Mouse (Mus musculus): ENCODE results near the gene Hdac7.

Hdac7 gene

DNA sequence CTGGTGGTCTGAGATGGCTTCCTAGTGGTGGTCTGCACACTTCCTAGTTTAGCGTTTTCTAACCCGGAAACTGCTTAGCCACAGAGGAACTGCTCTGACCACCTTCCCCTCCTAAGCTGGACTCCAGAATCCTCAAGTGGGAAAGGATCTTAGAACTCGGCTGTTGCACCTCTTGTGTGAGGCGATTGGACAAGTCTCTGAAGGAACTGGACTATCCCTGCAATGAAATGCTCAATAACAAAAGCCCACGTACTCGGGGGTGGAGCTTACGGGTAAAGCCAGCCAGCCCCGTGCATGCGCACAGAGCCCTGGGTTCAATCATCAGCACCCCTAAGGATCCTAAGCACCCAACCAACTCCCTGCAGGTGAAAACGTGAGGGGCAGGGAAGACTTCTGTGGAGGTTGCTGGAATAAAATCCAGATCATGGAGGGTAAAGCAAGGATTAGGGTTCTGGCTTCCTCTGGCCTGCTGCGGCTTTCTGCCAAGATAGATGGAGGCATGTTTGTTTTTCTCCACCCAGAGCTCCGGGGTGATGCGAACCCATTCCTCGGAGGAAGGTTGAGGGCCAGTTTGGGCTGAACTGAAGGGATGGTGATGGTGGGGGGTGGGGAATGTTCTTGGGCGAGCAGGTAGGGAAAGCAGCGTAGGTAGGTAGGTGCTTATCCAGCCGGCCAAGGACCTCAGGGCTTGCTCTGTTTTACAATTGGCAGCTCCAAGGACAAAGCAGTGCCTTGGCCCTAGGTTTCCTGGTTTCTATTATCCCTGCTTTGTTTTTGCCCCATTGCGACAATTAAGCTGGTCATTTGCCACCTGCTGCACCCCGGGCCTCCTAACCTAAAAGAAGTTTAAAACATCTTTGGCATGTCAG, 56.3 kb downstream of the Hdac7 start:
- DNase-seq = peak; percentile 94

DNA sequence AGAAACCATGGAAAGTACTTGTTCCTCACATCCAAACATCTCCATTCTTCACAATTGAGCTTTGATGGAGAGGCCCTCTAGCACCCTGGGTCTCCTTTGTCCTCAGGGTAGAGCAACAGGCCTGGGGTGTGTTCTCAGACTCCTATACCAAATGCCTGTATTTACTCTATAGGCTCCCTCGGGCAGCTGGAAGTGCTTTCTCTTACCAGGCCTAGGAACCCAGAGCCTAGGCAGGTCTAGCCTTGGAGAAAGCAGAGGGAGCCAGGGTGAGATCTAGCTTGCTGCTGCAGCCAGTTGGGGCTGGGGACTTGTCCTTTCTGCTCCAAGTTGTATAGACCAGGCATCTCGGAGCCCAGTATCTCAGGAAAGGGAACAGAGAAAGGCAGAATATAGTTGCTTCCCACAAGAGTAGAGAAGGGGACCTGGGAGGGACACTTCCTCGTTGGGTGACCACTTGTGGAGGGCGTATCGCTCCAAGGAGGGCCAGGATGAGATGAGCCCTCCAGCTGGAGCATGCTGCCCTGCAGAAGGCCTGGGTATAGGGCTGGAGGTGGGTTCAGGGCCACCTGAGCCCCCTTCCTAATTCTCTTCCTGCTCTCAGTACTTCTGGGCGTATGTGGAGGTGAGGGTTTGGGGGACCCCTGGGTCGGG, 57.0 kb downstream of the Hdac7 start:
- DNase-seq = peak; percentile 92

DNA sequence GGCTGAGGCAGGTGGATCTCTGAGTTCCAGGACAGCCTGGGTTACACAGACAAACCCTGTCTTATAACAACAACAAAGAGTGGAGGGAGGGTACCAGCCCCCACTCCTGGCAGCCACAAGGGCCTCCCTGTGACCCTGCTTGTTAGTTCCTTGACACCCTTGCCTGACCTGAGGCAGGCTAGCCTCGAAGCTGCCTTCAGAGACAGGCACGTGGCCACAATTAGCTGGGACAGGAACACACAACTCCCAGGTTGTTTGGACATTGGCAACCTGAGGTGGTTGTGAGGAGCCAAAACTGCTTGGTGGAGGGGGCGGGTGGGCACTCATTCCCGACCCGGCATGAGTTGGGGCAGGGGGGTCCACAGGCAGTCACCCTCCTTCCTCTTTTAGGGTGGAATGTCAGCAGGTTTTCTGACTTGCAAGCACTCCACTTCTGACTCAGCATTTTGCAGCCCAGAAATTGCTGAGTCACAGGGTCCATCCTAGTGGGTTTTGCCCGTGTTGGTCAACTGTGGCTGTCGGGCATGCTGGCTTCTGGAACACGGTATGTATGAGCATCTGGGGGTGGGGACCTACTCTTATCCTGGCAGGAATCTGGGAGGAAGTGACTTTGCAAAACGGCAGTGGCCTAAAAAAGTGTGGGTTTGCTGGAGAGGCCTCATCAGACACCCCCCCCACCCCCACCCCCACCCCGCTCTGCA, 57.7 kb downstream of the Hdac7 start:
- peak; percentile 95 for DNase-seq

DNA sequence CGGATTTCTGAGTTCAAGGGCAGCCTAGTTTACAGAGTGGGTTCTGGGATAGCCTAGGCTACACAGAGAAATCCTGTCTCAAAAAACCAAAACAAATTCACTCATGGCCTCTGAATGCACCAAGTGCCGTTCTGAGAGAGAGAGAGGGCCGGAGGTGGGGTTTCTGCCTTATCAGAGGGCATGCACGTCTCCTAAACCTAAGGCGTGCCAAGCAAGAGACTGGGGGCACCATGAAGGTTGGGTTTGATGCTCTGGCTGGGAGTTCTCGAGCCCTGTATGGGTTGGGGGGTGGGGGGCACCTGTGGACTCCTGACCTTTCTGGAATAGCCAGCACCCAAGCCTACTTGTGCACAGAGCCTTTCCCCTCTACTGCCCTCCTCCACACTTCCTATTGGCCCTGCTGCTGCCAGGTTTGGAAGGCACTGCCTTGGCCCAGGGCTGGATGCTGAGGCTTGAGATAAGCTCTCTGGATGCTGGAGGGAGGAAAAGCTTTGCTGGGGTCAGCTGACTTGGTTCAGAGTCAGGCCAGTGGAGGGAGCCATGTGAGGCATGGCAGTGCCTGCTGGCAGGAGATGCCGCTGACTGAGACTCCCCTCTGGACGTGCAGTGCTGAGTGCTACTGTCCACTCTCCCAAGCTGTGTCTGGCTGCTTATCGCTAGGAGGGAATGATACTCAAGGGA, 58.4 kb downstream of the Hdac7 start:
- DNase-seq = peak; percentile 98

DNA sequence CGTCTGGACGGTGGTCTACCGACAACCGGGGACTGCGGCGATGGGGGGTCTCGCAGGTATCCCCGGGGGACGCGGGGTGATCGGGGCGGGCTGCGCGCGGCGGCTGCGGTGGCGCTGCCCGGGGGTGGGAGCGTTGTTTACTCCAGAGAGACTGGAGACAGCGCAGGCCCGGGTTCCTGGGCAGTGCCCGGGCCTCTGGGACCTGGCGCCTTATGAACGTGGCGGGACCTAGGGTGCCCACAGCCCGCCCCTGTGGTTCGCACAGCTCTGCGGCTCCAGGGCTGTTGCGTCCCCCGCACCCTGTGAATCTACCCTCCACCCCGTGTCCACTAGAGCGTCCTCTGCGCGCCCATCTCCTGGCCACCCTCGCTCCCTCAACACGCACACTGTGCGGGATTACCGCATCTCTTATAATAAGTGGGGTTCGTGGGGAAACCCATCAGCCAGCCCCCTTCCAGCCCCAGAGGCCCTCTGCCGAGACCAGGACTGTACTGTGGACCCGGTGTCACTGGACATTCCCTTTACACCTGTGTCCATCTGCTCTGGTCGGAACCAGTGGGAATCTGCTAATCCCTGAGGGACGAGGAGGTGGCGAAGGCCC, 59.6 kb downstream of the Hdac7 start:
- DNase-seq = no peak

DNA sequence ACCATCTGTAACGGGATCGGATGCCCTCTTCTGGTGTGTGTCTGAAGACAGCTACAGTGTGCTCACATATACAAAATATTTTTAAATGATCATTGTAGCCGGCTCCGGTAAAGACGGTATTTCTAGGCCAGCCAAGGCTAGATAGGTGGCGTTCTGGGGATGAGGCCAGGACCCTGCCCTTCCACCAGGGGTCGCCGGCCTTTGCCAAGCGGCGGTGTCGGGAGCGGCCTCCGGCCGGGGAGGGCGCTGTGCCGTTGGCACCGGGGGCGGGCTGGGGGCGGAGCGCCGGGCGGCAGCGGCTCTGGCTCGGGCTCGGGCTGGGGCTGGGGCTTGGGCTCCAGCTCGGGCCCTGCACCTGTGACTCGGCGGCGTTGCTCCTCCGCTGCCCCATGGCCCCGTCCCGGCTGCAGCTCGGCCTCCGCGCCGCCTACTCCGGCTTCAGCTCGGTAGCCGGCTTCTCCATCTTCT, 60.2 kb downstream of the Hdac7 start:
- DNase-seq = peak; percentile 99

DNA sequence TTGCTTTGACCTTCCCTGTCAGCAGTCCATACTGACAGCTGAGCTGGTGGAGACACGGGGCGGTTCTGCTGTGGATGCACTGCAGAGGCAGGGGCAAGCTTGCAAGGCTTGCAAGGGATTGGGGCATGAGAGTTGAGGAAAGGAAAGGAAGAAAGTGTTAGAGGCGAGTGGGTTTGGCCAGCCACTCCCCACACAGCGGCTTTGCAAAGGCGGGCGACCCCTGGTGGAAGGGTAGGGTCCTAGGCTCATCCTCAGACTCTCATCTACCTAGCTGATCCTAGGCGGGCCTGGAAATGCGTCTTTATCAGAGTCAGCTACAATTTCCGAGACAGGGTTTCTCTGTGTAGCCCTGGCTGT, 61.6 kb downstream of the Hdac7 start:
- peak; percentile 96 for DNase-seq

DNA sequence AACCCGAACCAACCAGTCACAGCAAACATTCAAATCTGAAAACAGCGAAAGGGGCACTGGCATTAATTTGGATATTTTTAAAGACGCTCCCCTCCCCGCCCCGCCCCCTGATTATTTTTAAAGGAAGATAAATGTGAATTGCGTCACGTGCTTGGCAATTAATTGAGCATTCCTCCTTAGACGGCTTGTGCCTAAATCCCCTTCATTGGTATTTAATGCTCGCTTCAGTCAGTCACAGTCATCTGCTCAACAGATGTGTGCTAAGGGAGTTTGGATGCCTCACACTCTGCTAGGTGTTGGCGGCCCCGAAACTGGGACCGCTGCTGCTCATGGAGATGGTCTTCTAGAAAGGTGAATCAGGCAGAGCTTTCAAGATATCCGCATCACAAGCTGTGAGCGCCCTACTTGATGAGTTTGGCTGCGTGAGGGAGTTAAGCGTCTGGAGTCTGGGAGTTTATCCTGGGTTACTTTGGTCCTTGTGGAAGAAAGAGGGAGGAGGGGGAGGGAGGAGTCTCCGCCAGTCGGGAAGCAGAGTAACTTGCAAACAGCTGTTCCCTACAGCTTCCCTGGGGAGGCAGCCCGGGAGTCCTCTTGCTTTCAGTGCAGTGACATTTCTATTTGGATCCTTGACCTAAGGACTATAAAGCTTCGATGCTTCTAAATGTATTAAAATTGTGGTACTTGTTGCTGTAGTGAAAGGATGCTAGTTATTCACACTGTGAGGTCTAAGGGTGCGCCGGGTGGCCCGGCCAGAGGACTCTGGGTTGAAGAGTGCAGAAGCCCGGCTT, 62.1 kb downstream of the Hdac7 start:
- DNase-seq = peak; percentile 97

DNA sequence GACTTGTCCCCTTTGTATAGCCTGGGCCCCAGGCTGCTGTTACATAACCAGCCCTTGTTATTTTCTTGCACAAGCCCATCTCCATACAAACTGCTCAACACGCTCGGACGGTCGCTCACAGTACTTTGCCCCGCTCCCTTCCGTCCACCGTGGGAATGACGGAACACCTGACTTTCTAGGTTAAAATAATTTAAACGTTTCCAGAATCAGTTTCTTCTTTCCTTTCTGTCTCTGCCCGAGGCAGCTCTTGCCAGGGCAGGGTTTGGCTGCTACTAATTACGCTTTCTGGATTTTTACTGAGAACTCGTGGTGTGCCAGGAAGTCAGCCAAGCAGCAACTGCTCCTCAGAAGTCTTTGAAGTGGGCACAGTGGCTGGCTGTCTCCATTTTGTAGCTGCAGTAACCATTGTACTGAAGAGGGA, 63.7 kb downstream of the Hdac7 start:
- no peak for DNase-seq

DNA sequence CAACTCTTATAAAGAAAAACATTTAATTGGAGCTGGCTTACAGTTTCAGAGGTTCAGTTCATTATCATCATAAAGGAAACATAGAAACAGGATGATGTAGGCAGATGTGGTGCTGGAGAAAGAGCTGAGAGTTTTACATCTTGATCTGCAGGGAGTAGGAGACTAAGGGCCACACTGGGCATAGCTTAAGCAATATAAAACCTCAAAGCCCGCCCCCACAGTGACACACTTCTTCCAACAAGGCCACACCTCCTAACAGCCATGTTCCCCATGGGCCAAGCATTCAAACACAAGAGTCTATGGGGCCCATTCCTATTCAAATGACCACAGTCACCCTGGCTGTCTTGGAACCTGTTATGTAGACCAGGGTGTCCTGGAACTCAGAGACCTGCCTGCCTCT, 64.7 kb downstream of the Hdac7 start:
- no peak for DNase-seq

DNA sequence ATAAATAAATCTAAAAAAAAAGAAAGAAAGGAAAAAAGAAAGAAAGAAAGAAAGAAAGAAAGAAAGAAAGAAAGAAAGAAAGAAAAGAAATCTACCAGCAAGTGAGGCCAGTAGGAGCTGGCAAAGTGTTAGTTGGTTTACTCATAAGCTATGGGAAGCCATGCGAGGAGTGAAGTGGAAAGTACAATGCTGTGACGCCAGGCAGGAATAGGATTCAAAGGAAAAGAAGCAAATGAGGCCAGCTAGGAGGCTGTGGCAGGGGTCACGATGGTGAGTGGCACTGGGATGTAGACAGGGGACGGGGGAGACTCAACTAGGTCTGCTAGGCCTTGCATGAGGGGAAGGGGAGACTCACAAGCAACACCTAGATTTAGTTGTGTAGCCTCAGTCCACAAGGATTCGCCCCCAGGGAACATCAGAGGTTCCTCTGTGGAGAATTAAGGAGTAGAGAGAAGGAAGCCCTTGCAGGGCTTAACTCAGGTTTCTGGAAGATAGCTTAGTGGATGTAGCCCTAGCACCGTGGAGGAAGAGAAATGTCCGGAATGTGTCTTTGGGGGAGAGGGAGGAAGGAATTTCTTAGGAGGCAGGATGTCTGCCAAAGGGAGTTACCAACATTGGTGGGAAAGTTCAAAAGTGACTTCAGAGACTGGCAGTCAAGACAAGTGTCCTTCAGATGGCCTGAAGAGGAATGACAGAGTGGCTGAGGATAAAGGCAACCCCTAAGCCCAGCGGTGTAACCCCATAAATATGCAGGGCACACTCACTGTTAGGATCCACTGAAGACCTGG, 65.8 kb downstream of the Hdac7 start, which contains the start of gene Slc48a1:
Slc48a1 (plus strand) TSS at position 210 of the 788 bp plus-strand sequence.
- DNase-seq = no peak

DNA sequence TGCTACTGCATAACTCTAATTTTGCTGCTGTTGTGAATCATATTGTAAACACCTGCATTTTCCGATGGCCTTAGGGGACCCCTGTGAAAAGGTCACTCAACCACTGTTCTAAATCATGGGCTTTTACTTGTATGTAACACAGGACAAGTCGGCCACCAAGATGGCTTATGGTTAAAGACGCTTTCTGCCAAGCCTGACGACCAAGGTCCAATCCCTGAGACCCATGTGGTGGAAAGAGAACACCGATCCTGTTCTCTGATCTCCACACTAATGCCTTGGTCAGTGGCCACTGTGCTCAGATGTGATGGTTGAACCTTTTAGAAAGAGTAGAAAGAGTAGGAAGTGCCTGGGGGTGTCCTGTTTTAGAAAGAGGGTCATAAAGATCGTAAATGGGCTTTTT, 67.4 kb downstream of the Hdac7 start:
- no peak for DNase-seq

DNA sequence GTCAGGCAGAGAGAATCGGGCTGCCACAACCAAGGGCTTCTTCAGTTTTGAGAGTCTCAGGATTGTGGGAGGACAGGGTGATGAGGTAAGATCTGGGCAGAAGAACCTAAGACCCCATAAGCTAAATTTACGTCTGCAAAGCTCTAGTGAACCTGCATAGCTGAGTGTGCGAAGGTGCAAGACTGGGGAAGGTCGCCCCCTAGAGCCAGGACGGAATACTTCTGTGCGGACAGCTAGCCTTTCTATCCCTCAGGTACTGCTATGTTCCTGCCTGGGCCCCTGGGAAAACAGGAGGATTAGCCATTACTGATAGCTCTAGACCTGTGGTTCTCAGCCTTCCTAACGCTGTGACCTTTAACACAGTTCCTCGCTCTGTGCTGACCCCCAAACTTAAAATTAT, 67.8 kb downstream of the Hdac7 start:
- DNase-seq = peak; percentile 95

DNA sequence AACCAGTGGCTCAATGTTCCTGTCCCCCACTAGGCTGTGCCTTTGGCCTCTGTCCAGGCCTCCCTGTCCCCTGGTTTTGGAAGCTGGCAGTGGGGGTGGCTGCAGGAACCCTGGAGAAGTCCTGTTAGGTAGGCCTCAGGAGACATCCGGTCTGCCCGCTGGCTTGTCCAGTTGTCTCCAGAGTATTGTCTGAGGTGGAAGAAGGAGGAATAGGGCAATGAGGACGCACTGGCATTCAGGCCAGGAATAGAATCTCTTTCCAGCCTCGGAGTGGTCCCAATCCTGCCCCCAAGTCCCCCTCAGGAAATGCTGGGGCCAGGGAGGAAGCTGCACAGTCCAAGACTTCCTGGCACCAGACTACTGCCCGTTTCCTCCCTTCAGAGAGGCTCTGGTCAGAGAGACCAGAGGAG, 70.3 kb downstream of the Hdac7 start:
- peak; percentile 94 for DNase-seq

DNA sequence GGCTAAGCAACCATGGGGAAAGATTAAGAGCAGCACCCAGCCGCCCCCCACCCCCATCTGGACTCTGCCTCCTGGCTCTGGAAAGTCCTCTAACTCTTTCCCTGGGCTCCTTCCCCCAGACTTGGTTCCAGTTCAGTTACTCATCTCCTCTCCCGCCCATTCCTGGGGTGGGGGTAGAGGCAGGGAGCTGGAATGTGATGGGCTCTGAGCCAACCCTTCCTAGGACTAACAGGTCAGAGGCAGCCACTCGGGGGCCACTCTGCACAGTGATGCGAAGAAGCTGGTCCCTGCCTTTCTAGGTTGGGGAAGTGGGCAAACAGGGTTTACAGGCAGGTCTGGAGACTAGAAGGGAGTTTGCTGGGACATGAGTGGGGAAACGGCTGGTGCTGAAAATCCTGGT, 71.2 kb downstream of the Hdac7 start:
- peak; percentile 99 for DNase-seq

DNA sequence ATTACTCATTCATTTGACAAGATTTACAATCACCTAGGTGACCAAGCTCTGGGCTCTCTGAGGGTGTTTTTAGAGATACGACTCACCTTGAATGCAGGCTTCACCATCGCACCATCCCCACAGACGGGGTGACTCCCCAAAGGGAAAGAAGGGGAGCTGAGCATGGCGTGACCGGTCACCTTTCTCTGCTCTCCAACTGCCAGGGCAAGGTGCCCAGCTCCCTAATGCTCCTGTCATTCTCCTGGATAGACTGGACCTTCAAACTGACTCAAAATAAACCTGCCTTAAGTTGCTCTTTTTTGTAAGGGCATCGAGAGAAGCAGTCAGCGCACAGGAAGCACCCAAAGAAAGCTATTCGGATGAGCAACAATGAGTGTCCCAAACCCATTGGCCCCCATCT, 74.0 kb downstream of the Hdac7 start:
- no peak for DNase-seq

DNA sequence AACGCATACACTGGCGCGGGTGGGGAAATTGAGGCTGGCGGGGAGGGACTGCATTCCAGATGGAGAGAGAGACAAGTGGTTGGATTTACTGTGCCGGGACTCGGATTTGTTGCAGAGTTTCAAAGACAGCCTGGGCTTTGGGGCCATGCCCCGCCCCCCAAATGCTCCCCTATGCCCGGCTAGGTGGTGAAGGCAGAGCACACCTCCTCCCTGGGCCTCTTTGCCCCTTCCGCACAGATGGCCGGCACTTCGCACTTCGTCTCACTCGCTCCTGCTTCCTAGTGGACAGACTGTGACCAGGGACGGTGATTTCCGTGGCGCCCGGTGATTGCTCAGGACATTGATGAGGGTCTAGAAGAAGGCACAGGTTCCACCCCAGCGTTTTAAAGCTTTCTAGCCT, 76.1 kb downstream of the Hdac7 start:
- DNase-seq = no peak

DNA sequence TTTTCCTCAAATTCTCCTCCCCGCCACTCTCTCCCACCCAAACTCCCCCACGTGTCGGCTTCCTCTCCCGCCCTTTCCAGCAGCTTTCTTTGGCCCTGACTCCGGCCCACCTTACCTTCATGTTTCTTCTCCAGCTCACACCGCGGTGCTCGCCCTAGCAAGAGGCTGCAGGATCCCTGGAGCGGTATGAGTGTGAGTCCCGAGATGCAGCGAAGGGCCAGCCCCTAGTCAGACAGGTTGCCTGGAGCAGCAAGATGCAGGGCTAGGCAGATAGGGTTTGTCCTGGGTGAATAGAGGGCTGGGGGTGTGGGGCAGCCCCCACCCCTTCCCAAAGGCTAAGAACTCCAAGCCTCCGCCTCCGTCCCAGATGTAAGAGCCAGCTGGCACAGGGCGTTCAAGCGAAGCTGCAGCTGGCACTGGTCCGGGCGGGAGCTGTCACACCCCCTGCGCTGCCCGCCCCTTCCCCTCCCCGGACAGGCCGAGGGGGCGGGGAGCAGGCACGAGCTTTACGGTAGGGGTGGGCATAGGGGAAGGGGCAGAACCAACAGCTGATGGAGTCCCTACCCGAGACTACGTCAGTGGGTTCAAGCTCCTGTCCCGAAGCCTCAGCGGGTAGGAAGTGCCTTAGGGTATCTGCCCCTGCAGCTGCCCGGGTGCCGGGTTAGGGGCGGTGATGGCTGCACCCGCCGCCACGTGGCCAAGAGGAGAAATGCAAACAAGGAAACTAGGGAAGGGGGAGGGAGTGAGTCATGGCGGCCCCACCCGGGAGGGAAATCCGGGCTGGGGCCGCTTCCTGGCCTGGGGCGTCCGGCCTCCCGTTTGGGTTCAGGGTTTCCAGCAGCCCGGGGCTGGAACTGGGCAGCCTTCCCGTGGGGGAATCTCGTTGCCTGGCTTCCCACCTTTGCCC, 76.8 kb downstream of the Hdac7 start, which contains the start of gene Rapgef3:
Rapgef3 (minus strand) TSS at position 693 of the 907 bp plus-strand sequence.
- peak; percentile 99 for DNase-seq

DNA sequence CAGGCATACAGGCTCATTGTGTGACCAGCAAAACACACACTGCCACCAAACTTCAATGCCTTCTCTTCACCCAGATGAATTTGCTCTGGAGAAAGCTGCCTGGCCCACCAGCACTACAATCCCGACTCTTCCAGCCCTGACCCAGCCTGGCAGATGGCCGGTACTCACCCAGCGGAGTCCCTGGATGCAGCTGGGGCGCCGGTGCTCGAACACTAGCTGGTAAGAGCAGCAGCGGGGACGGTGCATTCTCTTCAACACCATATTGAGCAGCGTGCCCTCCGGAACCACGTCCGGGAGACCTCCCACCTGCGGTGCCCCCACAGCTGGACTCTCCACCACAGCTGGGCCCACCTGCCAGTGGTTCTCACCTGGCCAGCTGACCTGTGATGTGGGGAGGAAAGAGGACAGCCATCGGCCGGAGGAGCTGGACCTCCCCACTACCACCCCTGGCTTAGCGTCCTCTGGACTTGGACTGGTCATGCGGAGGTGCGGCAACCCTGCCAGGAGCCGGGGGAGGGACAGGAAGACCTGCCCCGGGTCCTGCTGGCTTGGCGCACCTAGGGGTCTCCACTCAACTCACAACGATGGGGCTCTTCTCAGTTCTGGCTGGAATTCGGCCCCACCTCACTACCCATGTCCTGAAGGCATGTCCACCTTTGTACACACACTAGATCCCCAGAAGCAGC, 77.6 kb downstream of the Hdac7 start:
- no peak for DNase-seq
